Mouse (Mus musculus) C2C12 (cell line): ENCODE data around the gene L3hypdh.

Source experiments
- CEBPB ChIP-seq: IDR thresholded peaks from one replicate; pipeline ENCODE4 v1.6.1; 2011; ENCODE audit warnings: low read depth, mild to moderate bottlenecking, control low read depth, moderate library complexity
- CTCF ChIP-seq: IDR thresholded peaks from one replicate; pipeline ENCODE4 v1.5.1; 2011; ENCODE audit not compliant: control insufficient read depth, insufficient read depth, insufficient read length
- MAX ChIP-seq: IDR thresholded peaks from one replicate; pipeline ENCODE4 v1.6.1; 2011; ENCODE audit warnings: mild to moderate bottlenecking, control low read depth
- MYOD1 ChIP-seq: IDR thresholded peaks from one replicate; pipeline ENCODE4 v1.6.1; 2011; ENCODE audit warnings: low read depth; ENCODE audit not compliant: control insufficient read depth, insufficient read length
- USF1 ChIP-seq: IDR thresholded peaks from one replicate; pipeline ENCODE4 v1.6.1; 2011; ENCODE audit warnings: low read depth, mild to moderate bottlenecking, control low read depth, moderate library complexity

- TF ChIP-seq CTCF (peak; percentile 99), MAX (peak; percentile 44), USF1 (no peak), CEBPB (no peak), MYOD1 (no peak)
Measured at GRCm38 (mm10) chr12:72070327-72071269, 14.6 kb downstream of the L3hypdh start, which contains the start of gene Gpr135.
